Mouse (Mus musculus) lung, adult 2 months (tissue): ENCODE measurements at regions not wholly inside any gene's neighbourhood (a gene's known extent, or its start where the extent isn't known, plus 50 kb on each side); places are given as distances from the start of the nearest gene placed in this dataset.

Source experiments
- CTCF ChIP-seq: fragments of 200-500 bp; IDR thresholded peaks from 2 replicates; pipeline ENCODE4 v1.5.1; 2011; ENCODE audit warnings: mild to moderate bottlenecking, low read length, control low read depth; ENCODE audit not compliant: insufficient read depth
- POLR2A ChIP-seq: fragments of 200-500 bp; IDR thresholded peaks from 2 replicates; pipeline ENCODE4 v1.6.1; 2011; ENCODE audit warnings: low read depth, mild to moderate bottlenecking, control low read depth, low read length, borderline replicate concordance; ENCODE audit errors: extremely low read depth

DNA sequence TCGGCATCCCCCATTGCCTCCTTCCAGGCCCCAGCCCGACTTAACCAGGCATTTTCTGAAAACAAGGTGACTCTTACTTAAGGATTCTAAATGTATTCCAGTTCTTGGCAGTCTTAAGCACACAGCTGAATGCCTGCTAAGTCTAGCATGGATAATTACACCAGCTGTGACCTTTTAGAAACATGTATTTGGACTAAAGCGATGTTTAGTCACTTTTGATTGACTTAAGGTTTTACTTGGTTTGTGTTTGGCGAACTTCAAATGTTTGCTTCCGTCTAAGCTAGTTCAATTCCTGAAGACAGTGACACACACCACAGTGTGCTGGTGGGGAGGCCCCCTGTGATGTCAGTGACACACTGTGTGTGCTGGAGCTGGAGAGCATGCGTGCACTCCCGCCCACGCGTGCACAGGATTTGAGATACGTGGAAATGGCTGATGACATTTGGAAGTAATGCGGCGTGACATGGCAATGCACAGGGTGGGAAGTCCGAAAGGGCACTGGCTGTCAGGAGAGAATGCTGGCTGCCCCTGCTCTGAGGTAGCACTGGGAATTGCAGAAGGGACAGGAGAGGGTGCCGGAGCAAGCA is 179.0 kb upstream of the Cdh13 start:
- TF ChIP-seq CTCF (no peak), POLR2A (no peak)
